Mouse (Mus musculus): Measurements from ENCODE around the gene Gm9837. TPM values are rescaled to one million over a fixed set of nuclear protein-coding genes. Genes with fewer than 3 reads are reported as not detected.

Gene Gm9837
- polyA plus RNA-seq, 1 experiment from 2014 or later = not detected

DNA sequence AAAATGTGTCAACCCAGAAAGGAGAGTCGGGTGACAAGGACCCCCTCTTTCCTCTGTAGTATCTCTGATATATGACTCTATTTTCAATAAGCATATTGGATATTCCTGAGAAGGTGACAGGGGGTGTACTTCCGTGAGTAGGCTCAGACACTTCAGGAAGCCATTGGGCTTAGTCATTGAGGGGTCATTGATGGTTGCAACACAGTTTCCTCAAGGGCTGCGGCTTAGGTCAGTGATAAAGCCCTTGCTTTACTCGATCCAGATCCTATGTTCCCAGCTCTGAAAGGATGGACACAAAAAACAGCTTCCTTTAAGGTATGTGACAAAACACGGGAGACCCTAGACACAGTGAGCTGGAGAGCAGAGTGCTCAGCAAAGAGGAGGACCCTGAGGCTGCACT is 33.5 kb upstream of the Gm9837 start:
- no peak overlapping the region for H3K9ac ChIP-seq
- no peaks in the 10 kb centered on the region for H3K27me3 ChIP-seq (replicated peaks)
- no peak for ATAC-seq (ENCODE audit: insufficient read depth, low FRiP score, low read depth)
- H3K36me3 ChIP-seq = no peaks in the 10 kb centered on the region
- no peak overlapping the region for H3K4me3 ChIP-seq (replicated peaks)
- 0 out of 2 replicates have a peak, but pooled peaks cover 4% of the 10 kb centered on the region for H3K4me1 ChIP-seq
- no peaks in the 10 kb centered on the region for H3K9me3 ChIP-seq
- no peak overlapping the region for H3K27ac ChIP-seq
- 80% methylated on average over 5 of the region's 5 CpGs for WGBS
- H3K4me2 ChIP-seq = no peak overlapping the region

- no peak for ATAC-seq (ENCODE audit: insufficient read depth, low FRiP score, low read depth)
- H3K4me3 ChIP-seq (replicated peaks) = no peak overlapping the region
- no peak overlapping the region for H3K9ac ChIP-seq
- H3K4me2 ChIP-seq = no peak overlapping the region
- no peaks in the 10 kb centered on the region for H3K27me3 ChIP-seq (replicated peaks)
- WGBS = 76% methylated on average over 8 of the region's 8 CpGs
- H3K36me3 ChIP-seq = no peaks in the 10 kb centered on the region
- no peak overlapping the region for H3K27ac ChIP-seq
- H3K4me1 ChIP-seq = 0 out of 2 replicates have a peak, but pooled peaks cover 4% of the 10 kb centered on the region
- no peaks in the 10 kb centered on the region for H3K9me3 ChIP-seq
Observed at GRCm38 (mm10) chr11:53502039-53502765, 31.9 kb upstream of the Gm9837 start.

DNA sequence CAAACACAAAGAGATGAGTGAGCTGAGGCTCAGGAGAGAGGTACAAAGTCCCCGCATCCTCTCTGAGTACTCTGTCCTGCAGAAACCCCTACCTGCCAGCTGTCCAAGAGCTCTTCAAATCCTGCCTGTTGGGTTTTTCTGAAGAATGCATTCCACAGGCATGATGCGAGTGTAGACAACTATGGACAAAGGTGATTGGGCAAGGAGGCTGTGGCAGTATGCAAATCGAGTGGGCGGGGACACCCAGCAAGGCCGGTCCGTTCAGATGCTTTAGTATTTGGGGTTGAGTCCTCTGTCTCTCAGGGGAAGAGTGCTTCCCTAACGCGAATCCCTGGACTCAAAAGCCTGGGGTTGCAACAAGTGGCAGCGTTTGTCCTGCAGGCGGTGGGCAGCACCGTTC is 30.3 kb upstream of the Gm9837 start:
- H3K4me3 ChIP-seq (replicated peaks) = no peak overlapping the region
- H3K4me2 ChIP-seq = peak overlapping the region; percentile 9; the same call in 1 of the 2 replicates
- ATAC-seq (ENCODE audit: insufficient read depth, low FRiP score, low read depth) = no peak

GRCm38 (mm10) chr11:53496946-53497345 is 26.7 kb upstream of the Gm9837 start:
- Histone ChIP-seq H3K9me3 (no peaks in the 10 kb centered on the region), H3K9ac (no peak overlapping the region), H3K4me3 (replicated peaks) (no peak overlapping the region), H3K4me2 (no peak overlapping the region), H3K27me3 (replicated peaks) (no peaks in the 10 kb centered on the region), H3K36me3 (no peaks in the 10 kb centered on the region), H3K4me1 (0 out of 2 replicates have a peak, but pooled peaks cover 4% of the 10 kb centered on the region), H3K27ac (no peak overlapping the region)
- WGBS = 69% methylated on average over 6 of the region's 6 CpGs
- ATAC-seq (ENCODE audit: insufficient read depth, low FRiP score, low read depth) = no peak

More for the DNA sequence above, 30.3 kb upstream of the Gm9837 start:
- no peaks in the 10 kb centered on the region for H3K36me3 ChIP-seq
- no peaks in the 10 kb centered on the region for H3K9me3 ChIP-seq
- H3K4me1 ChIP-seq = 0 out of 2 replicates have a peak, but pooled peaks cover 4% of the 10 kb centered on the region
- 10% methylated on average over 11 of the region's 11 CpGs for WGBS
- H3K27ac ChIP-seq = no peak overlapping the region
- no peaks in the 10 kb centered on the region for H3K27me3 ChIP-seq (replicated peaks)
- no peak overlapping the region for H3K9ac ChIP-seq

DNA sequence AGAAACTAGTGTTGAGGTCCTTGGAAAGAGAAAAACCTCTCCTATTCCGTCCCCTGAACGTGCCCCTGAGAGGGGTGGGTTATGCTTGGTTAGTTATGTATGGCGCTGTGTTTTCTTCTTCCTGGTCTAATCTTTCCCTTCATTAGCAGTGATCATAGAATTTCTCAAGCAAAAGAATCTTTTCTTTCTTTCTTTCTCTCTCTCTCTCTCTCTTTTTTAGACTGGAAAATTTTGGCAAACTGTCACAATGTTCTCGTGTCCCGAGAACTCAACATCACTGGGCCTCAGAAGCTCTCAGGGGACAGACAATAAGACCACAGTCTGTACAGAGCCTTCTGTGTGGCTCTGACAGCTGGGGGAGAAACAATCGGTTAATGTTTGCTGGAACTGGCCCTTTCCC is 25.1 kb upstream of the Gm9837 start:
- no peaks in the 10 kb centered on the region for H3K9me3 ChIP-seq
- H3K27me3 ChIP-seq (replicated peaks) = no peaks in the 10 kb centered on the region
- H3K4me2 ChIP-seq = no peak overlapping the region
- H3K4me3 ChIP-seq (replicated peaks) = no peak overlapping the region
- ATAC-seq (ENCODE audit: insufficient read depth, low FRiP score, low read depth) = no peak
- H3K36me3 ChIP-seq = no peaks in the 10 kb centered on the region
- H3K4me1 ChIP-seq = no peaks in the 10 kb centered on the region
- H3K9ac ChIP-seq = no peak overlapping the region
- 56% methylated on average over 6 of the region's 6 CpGs for WGBS
- no peak overlapping the region for H3K27ac ChIP-seq

- Histone ChIP-seq H3K36me3 (no peaks in the 10 kb centered on the region), H3K4me1 (no peaks in the 10 kb centered on the region), H3K9ac (no peak overlapping the region), H3K4me3 (replicated peaks) (no peak overlapping the region), H3K27me3 (replicated peaks) (no peaks in the 10 kb centered on the region), H3K4me2 (no peak overlapping the region), H3K27ac (no peak overlapping the region), H3K9me3 (no peaks in the 10 kb centered on the region)
- no peak for ATAC-seq (ENCODE audit: insufficient read depth, low FRiP score, low read depth)
- WGBS = 35% methylated on average over 3 of the region's 3 CpGs
Observed at GRCm38 (mm10) chr11:53493243-53493955, 23.1 kb upstream of the Gm9837 start.

- Histone ChIP-seq H3K4me3 (replicated peaks) (no peak overlapping the region), H3K4me1 (peaks cover 6% of the 10 kb centered on the region; the same call in 1 of the 2 replicates), H3K27me3 (replicated peaks) (peaks cover 10% of the 10 kb centered on the region; the same call in 1 of the 2 replicates), H3K36me3 (no peaks in the 10 kb centered on the region), H3K9ac (no peak overlapping the region), H3K9me3 (no peaks in the 10 kb centered on the region), H3K4me2 (no peak overlapping the region), H3K27ac (no peak overlapping the region)
- ATAC-seq (ENCODE audit: insufficient read depth, low FRiP score, low read depth) = no peak
- 36% methylated on average over 8 of the region's 8 CpGs for WGBS
Observed at GRCm38 (mm10) chr11:53491954-53492401, 21.7 kb upstream of the Gm9837 start.

DNA sequence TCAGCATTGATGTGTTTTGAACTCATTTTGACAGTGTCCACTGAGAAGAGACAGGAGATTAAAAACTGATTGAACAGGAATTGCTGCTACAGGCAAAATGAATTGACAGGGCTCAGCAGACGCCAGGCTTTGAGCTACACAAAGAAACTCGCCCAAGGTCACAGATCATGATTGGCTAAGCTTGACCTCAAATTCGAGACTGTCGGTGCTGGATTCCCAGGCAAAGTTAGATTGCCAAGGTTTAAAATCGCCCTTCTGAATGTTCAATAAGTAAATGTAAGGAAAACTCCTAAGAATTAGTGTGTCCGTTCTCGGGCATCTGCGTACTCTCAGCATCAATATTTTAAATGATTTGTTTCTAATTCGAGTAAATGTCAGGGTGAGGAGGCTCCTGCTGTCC is 19.1 kb upstream of the Gm9837 start:
- Histone ChIP-seq H3K9ac (no peak overlapping the region), H3K36me3 (no peaks in the 10 kb centered on the region), H3K4me3 (replicated peaks) (no peak overlapping the region), H3K4me1 (peaks cover 9% of the 10 kb centered on the region; the same call in 1 of the 2 replicates), H3K27ac (no peak overlapping the region), H3K4me2 (no peak overlapping the region), H3K9me3 (no peaks in the 10 kb centered on the region), H3K27me3 (replicated peaks) (peaks cover 13% of the 10 kb centered on the region; the same call in 1 of the 2 replicates)
- 73% methylated on average over 9 of the region's 9 CpGs for WGBS
- no peak for ATAC-seq (ENCODE audit: insufficient read depth, low FRiP score, low read depth)

GRCm38 (mm10) chr11:53489007-53489406 is 18.7 kb upstream of the Gm9837 start:
- no peak for ATAC-seq (ENCODE audit: insufficient read depth, low FRiP score, low read depth)
- Histone ChIP-seq H3K4me3 (replicated peaks) (no peak overlapping the region), H3K9ac (no peak overlapping the region), H3K4me1 (peaks cover 9% of the 10 kb centered on the region; the same call in 1 of the 2 replicates), H3K4me2 (no peak overlapping the region), H3K27me3 (replicated peaks) (peaks cover 13% of the 10 kb centered on the region; the same call in 1 of the 2 replicates), H3K27ac (no peak overlapping the region), H3K9me3 (no peaks in the 10 kb centered on the region), H3K36me3 (no peaks in the 10 kb centered on the region)
- 96% methylated on average over 5 of the region's 5 CpGs for WGBS

GRCm38 (mm10) chr11:53486822-53487594 is 16.7 kb upstream of the Gm9837 start:
- Histone ChIP-seq H3K27me3 (replicated peaks) (peaks cover 13% of the 10 kb centered on the region; the same call in 1 of the 2 replicates), H3K4me2 (peak overlapping the region; percentile 47), H3K36me3 (no peaks in the 10 kb centered on the region), H3K4me3 (replicated peaks) (peak overlapping the region; percentile 21), H3K27ac (no peak overlapping the region), H3K9ac (no peak overlapping the region), H3K4me1 (peaks cover 9% of the 10 kb centered on the region; the same call in 1 of the 2 replicates), H3K9me3 (no peaks in the 10 kb centered on the region)
- 9% methylated on average over 27 of the region's 27 CpGs for WGBS
- ATAC-seq (ENCODE audit: insufficient read depth, low FRiP score, low read depth) = peak; percentile 44

DNA sequence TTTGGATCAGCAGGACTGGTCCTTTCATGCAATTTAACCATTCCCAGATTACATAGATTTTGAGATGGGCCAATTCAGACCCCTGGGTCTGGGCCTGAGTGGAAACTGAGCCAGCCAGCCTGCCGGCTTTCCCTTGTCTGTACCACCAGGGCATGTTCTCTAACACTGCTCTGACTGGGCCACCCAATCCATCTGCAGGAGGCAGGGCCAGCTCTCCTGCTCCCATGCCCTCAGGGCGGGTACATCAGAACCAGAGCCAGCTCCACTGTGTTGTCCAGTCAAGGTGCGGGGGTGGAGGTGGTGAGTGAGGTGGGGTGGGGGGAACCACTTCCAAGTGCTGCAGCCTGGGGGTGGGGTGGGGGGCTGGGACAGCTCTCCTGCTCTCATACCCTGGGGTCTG is 16.1 kb upstream of the Gm9837 start:
- peaks cover 15% of the 10 kb centered on the region; the same call in 1 of the 2 replicates for H3K27me3 ChIP-seq (replicated peaks)
- H3K4me1 ChIP-seq = peaks cover 9% of the 10 kb centered on the region; the same call in 1 of the 2 replicates
- ATAC-seq (ENCODE audit: insufficient read depth, low FRiP score, low read depth) = no peak
- H3K36me3 ChIP-seq = no peaks in the 10 kb centered on the region
- 76% methylated on average over 3 of the region's 3 CpGs for WGBS
- no peaks in the 10 kb centered on the region for H3K9me3 ChIP-seq
- no peak overlapping the region for H3K4me2 ChIP-seq
- H3K4me3 ChIP-seq (replicated peaks) = no peak overlapping the region
- H3K9ac ChIP-seq = no peak overlapping the region
- no peak overlapping the region for H3K27ac ChIP-seq
